Mouse (Mus musculus) limb, embryonic 10.5 days (tissue): Measurements from ENCODE around the gene Pde4d. TPM values are rescaled to one million over a fixed set of nuclear protein-coding genes. Genes with fewer than 3 reads are reported as not detected.
"Not testable (repeated sequence)": the region's sequence is repeated elsewhere in the genome, so short reads cannot be mapped to it uniquely, and the experiment has no call there.

Experiments
- DNase-seq: peaks from one replicate; pipeline ENCODE4 v3.0.0-alpha.2; 2017; ENCODE audit warnings: low spot score
- H3K27ac ChIP-seq: fragments of 300-500 bp; sonication (generic); 2 replicates; pipeline ENCODE4 v1.5.1; 2016; ENCODE audit warnings: mild to moderate bottlenecking
- H3K27me3 ChIP-seq: fragments of 300-500 bp; sonication (generic); 2 replicates; pipeline ENCODE4 v1.6.1; 2016; ENCODE audit warnings: low read depth, mild to moderate bottlenecking; ENCODE audit not compliant: poor library complexity, severe bottlenecking
- H3K36me3 ChIP-seq: fragments of 300-500 bp; sonication (generic); 2 replicates; pipeline ENCODE4 v1.6.1; 2016; ENCODE audit warnings: mild to moderate bottlenecking, moderate library complexity
- H3K4me1 ChIP-seq: fragments of 300-500 bp; sonication (generic); 2 replicates; pipeline ENCODE4 v1.6.1; 2016
- H3K4me3 ChIP-seq: fragments of 300-500 bp; sonication (generic); 2 replicates; pipeline ENCODE4 v1.5.1; 2016; ENCODE audit warnings: mild to moderate bottlenecking, moderate library complexity
- H3K9me3 ChIP-seq: fragments of 300-500 bp; sonication (generic); replicated peaks from 2 replicates; pipeline ENCODE4 v1.6.1; 2016; ENCODE audit warnings: mild to moderate bottlenecking
- WGBS: fragments of 180-500 bp; shearing (Covaris S2); methylation state at CpG from one replicate; pipeline ENCODE4 v1.1.7; 2016; 5-methylcytosine and 5-hydroxymethylcytosine counted together
- polyA plus RNA-seq: library from polyadenylated mRNA; unstranded; fragments of >200 nt; fragmentation: Nextera tagmentation; extraction: Ambion mirVana; gene quantifications from 2 replicates; pipeline ENCODE4 v1.2.1, GENCODE M21; 2016

Pde4d gene
- polyA plus RNA-seq, 1 experiment from 2014 or later, result 24.3 TPM

GRCm38 (mm10) chr13:108766020-108766727 lies 316.4 kb downstream of the Pde4d start:
- 83% methylated on average over 11 of the region's 11 CpGs for WGBS
- H3K4me1 ChIP-seq, result no peaks in the 10 kb centered on the region
- no peak for DNase-seq
- H3K27ac ChIP-seq, result no peak overlapping the region
- no peaks in the 10 kb centered on the region for H3K9me3 ChIP-seq
- H3K4me3 ChIP-seq, result no peak overlapping the region
- no peaks in the 10 kb centered on the region for H3K27me3 ChIP-seq
- H3K36me3 ChIP-seq, result no peaks in the 10 kb centered on the region

GRCm38 (mm10) chr13:108769465-108770056 lies 319.8 kb downstream of the Pde4d start:
- no peak overlapping the region for H3K27ac ChIP-seq
- H3K27me3 ChIP-seq, result no peaks in the 10 kb centered on the region
- H3K4me3 ChIP-seq, result no peak overlapping the region
- WGBS, result 85% methylated on average over 3 of the region's 3 CpGs
- H3K9me3 ChIP-seq, result no peaks in the 10 kb centered on the region
- no peaks in the 10 kb centered on the region for H3K36me3 ChIP-seq
- no peaks in the 10 kb centered on the region for H3K4me1 ChIP-seq
- DNase-seq, result no peak

DNA sequence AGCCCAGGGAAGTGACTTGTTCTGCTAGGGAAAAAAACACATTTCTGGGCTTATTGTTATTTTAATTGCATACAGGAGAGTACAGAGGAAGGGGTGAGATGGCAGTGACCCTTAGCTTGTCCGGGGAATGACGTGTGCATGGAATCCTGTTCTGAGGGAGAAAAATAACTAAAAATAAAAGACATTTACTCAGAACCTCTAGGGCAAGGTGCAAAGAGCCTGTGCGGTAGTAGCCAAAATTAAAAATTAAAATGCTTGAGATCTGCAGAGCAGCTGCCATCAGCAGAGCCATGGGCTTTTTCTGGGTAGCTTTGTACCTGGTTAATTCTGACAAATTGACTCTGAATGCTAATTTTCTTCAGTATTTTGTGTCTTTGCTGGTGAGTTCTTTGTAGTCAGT lies 322.6 kb downstream of the Pde4d start:
- Histone ChIP-seq H3K36me3 (no peaks in the 10 kb centered on the region), H3K27me3 (no peaks in the 10 kb centered on the region), H3K4me1 (no peaks in the 10 kb centered on the region), H3K4me3 (no peak overlapping the region), H3K9me3 (no peaks in the 10 kb centered on the region), H3K27ac (no peak overlapping the region)
- no peak for DNase-seq
- 76% methylated on average over 3 of the region's 3 CpGs for WGBS

DNA sequence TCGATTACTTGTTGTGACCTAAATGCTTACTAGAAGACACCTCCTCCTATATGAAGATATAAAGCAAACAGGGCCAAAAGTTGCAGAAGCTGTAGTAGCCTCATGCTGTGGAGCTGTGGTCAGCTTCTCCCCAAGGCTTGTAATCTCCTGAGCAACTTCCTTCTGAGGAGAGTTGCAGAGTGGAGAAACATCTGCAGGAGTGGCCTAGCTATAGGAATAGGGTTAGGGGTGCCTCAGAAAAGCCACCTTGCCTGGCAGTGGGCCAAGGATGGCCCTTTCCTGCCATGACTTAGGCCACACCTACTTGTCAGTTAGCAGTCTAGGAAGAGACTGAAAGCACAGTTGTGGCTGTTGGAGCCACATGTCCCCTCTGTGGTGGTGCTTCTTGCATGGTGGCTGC lies 325.2 kb downstream of the Pde4d start:
- H3K27me3 ChIP-seq, result no peaks in the 10 kb centered on the region
- H3K4me1 ChIP-seq, result no peaks in the 10 kb centered on the region
- DNase-seq, result no peak
- no peaks in the 10 kb centered on the region for H3K9me3 ChIP-seq
- no peaks in the 10 kb centered on the region for H3K36me3 ChIP-seq
- H3K4me3 ChIP-seq, result no peak overlapping the region
- 96% methylated on average over 1 of the region's 1 CpGs for WGBS
- no peak overlapping the region for H3K27ac ChIP-seq

DNA sequence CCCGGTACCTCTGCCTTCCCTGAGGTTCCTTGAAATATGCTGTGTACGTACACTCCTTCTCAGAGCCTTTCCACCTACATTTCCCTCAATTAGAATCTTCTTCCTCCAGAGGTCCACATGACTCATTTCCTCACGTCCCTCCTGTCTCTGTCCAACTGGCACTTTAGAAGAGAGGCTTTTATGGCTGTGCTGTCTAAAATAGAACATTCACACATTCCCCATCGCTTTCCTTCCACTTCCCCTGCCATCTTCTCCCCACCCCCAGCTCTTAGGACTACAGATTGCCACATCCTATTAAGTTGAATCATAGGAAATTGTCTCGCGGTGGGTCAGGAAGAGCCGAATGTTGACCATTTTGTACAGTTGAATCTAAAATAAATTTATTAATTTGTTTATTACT lies 326.1 kb downstream of the Pde4d start:
- no peak for DNase-seq
- H3K27ac ChIP-seq, result no peak overlapping the region
- 77% methylated on average over 7 of the region's 7 CpGs for WGBS

GRCm38 (mm10) chr13:108797620-108798019 lies 347.9 kb downstream of the Pde4d start:
- H3K4me1 ChIP-seq, DNase-seq, H3K9me3 ChIP-seq, H3K27me3 ChIP-seq, H3K4me3 ChIP-seq, H3K27ac ChIP-seq, H3K36me3 ChIP-seq: not testable (repeated sequence)
- 79% methylated on average over 3 of the region's 3 CpGs for WGBS

More for the DNA sequence above, 326.1 kb downstream of the Pde4d start:
- H3K4me3 ChIP-seq, result no peak overlapping the region
- H3K27me3 ChIP-seq, result no peaks in the 10 kb centered on the region
- H3K4me1 ChIP-seq, result no peaks in the 10 kb centered on the region
- H3K36me3 ChIP-seq, result no peaks in the 10 kb centered on the region
- no peaks in the 10 kb centered on the region for H3K9me3 ChIP-seq

- Histone ChIP-seq H3K4me3 (no peak overlapping the region), H3K36me3 (no peaks in the 10 kb centered on the region), H3K27me3 (no peaks in the 10 kb centered on the region), H3K4me1 (no peaks in the 10 kb centered on the region), H3K9me3 (no peaks in the 10 kb centered on the region), H3K27ac (no peak overlapping the region)
- 93% methylated on average over 7 of the region's 7 CpGs for WGBS
- no peak for DNase-seq
Observed at GRCm38 (mm10) chr13:108809191-108809590, 359.4 kb downstream of the Pde4d start.

- Histone ChIP-seq H3K4me3 (no peak overlapping the region), H3K27me3 (no peaks in the 10 kb centered on the region), H3K36me3 (no peaks in the 10 kb centered on the region), H3K27ac (no peak overlapping the region), H3K4me1 (no peaks in the 10 kb centered on the region), H3K9me3 (no peaks in the 10 kb centered on the region)
- peak; percentile 42 for DNase-seq
- 62% methylated on average over 3 of the region's 3 CpGs for WGBS
Observed at GRCm38 (mm10) chr13:108812956-108813355, 363.2 kb downstream of the Pde4d start.

DNA sequence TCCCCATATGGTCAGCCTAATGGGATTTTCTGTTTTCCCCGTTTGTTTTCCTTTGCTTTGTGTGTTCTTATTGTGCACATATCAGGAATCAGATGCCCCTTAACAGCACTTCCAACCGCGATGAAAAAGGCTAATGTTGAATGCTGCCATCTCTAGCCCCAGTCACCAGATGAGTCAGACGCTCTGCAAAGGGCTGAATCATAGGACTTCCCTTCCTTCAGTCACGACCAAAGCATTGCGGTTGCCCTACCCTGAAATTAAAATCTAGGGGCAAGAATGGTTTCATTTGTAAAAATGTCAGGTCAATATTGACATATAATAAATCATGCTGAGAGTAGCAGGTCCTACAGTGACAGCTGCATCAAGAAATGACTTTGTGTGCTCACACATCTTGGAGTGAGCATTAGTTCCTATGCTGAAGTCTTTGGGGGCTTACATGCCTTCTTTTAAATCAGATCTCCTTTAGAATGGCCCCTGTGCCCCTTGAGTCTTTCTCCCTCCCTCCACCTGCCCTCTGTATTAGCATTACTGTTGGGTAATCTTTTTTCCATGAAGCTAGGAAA lies 370.2 kb downstream of the Pde4d start:
- WGBS, result 85% methylated on average over 6 of the region's 6 CpGs
- Histone ChIP-seq H3K36me3 (no peaks in the 10 kb centered on the region), H3K27ac (no peak overlapping the region), H3K9me3 (no peaks in the 10 kb centered on the region), H3K4me3 (no peak overlapping the region), H3K4me1 (no peaks in the 10 kb centered on the region), H3K27me3 (no peaks in the 10 kb centered on the region)
- no peak for DNase-seq

DNA sequence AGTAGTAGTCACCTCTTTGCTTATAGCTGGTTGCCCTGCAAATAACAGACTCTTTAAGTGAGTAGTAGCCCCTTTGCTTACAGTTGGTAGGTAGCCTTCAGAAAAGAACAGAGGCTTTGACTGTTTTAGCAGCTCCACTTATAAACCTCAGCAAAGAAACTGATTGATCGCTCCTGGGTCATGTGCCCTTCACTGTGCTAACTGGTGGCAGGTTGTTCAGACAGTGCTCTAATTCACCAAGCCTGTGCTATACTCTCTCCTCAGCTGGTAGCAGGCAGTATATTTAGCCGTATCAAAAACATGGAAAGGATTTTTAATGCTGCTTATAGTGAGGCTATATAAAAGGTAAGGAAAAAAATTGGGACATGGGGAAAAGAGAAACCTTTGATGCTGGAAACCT lies 370.7 kb downstream of the Pde4d start:
- Histone ChIP-seq H3K9me3 (no peaks in the 10 kb centered on the region), H3K4me1 (no peaks in the 10 kb centered on the region), H3K4me3 (no peak overlapping the region), H3K27me3 (no peaks in the 10 kb centered on the region), H3K36me3 (no peaks in the 10 kb centered on the region), H3K27ac (no peak overlapping the region)
- 92% methylated on average over 2 of the region's 2 CpGs for WGBS
- DNase-seq, result no peak

- H3K4me3 ChIP-seq, result no peak overlapping the region
- H3K9me3 ChIP-seq, result no peaks in the 10 kb centered on the region
- H3K27me3 ChIP-seq, result no peaks in the 10 kb centered on the region
- 92% methylated on average over 7 of the region's 7 CpGs for WGBS
- no peaks in the 10 kb centered on the region for H3K4me1 ChIP-seq
- H3K36me3 ChIP-seq, result no peaks in the 10 kb centered on the region
- H3K27ac ChIP-seq, result no peak overlapping the region
- no peak for DNase-seq
Observed at GRCm38 (mm10) chr13:108821270-108821669, 371.5 kb downstream of the Pde4d start.

GRCm38 (mm10) chr13:108824638-108825310 lies 375.0 kb downstream of the Pde4d start:
- 88% methylated on average over 8 of the region's 8 CpGs for WGBS
- Histone ChIP-seq H3K27ac (no peak overlapping the region), H3K9me3 (no peaks in the 10 kb centered on the region), H3K27me3 (no peaks in the 10 kb centered on the region), H3K4me1 (no peaks in the 10 kb centered on the region), H3K4me3 (no peak overlapping the region), H3K36me3 (no peaks in the 10 kb centered on the region)
- no peak for DNase-seq

- H3K9me3 ChIP-seq, result no peaks in the 10 kb centered on the region
- no peak overlapping the region for H3K4me3 ChIP-seq
- DNase-seq, result no peak
- no peaks in the 10 kb centered on the region for H3K36me3 ChIP-seq
- H3K27ac ChIP-seq, result no peak overlapping the region
- H3K27me3 ChIP-seq, result no peaks in the 10 kb centered on the region
- WGBS, result 92% methylated on average over 6 of the region's 6 CpGs
- H3K4me1 ChIP-seq, result no peaks in the 10 kb centered on the region
Observed at GRCm38 (mm10) chr13:108825501-108825900, 375.8 kb downstream of the Pde4d start.
